Mouse (Mus musculus): ENCODE data around the gene Tmem150c. TPM values are rescaled to one million over a fixed set of nuclear protein-coding genes. Genes with fewer than 3 reads are reported as not detected.
A peak's percentile ranks its signal among the peaks of the same experiment; 100 is the strongest.

Tmem150c gene
- polyA plus RNA-seq, 1 experiment from 2014 or later = 1.7 TPM

- 85% methylated on average over 3 of the region's 3 CpGs for WGBS
- no peak for DNase-seq (ENCODE audit: low spot score)
- Histone ChIP-seq H3K36me3 (replicated peaks) (no peaks in the 10 kb centered on the region), H3K27ac (replicated peaks) (no peak overlapping the region), H3K4me1 (peaks cover 18% of the 10 kb centered on the region), H3K9me3 (no peaks in the 10 kb centered on the region), H3K27me3 (replicated peaks; ENCODE audit: low read depth, poor library complexity, severe bottlenecking) (no peaks in the 10 kb centered on the region), H3K4me3 (no peak overlapping the region)
Observed at GRCm38 (mm10) chr5:100187035-100187901, 27.7 kb upstream of the Tmem150c start.

- no peak overlapping the region for H3K4me3 ChIP-seq
- no peaks in the 10 kb centered on the region for H3K27me3 ChIP-seq (replicated peaks; ENCODE audit: low read depth, poor library complexity, severe bottlenecking)
- no peak for DNase-seq (ENCODE audit: low spot score)
- H3K27ac ChIP-seq (replicated peaks) = no peak overlapping the region
- WGBS = 69% methylated on average over 7 of the region's 7 CpGs
- peaks cover 18% of the 10 kb centered on the region for H3K4me1 ChIP-seq
- no peaks in the 10 kb centered on the region for H3K36me3 ChIP-seq (replicated peaks)
- H3K9me3 ChIP-seq = no peaks in the 10 kb centered on the region
Observed at GRCm38 (mm10) chr5:100186618-100187017, 27.0 kb upstream of the Tmem150c start.

- peak; percentile 56 for DNase-seq (ENCODE audit: low spot score)
- no peaks in the 10 kb centered on the region for H3K36me3 ChIP-seq (replicated peaks)
- H3K27me3 ChIP-seq (replicated peaks; ENCODE audit: low read depth, poor library complexity, severe bottlenecking) = no peaks in the 10 kb centered on the region
- H3K9me3 ChIP-seq = no peaks in the 10 kb centered on the region
- H3K4me3 ChIP-seq = no peak overlapping the region
- no peak overlapping the region for H3K27ac ChIP-seq (replicated peaks)
- WGBS = 18% methylated on average over 7 of the region's 7 CpGs
- H3K4me1 ChIP-seq = peaks cover 24% of the 10 kb centered on the region
Observed at GRCm38 (mm10) chr5:100185895-100186294, 26.3 kb upstream of the Tmem150c start.

- Histone ChIP-seq H3K9me3 (no peaks in the 10 kb centered on the region), H3K4me1 (peaks cover 13% of the 10 kb centered on the region), H3K4me3 (no peak overlapping the region), H3K27me3 (replicated peaks; ENCODE audit: low read depth, poor library complexity, severe bottlenecking) (no peaks in the 10 kb centered on the region; the same call in 1 of the 2 replicates), H3K36me3 (replicated peaks) (no peaks in the 10 kb centered on the region), H3K27ac (replicated peaks) (no peak overlapping the region)
- 67% methylated on average over 1 of the region's 1 CpGs for WGBS
- no peak for DNase-seq (ENCODE audit: low spot score)
Observed at GRCm38 (mm10) chr5:100181011-100181410, 21.4 kb upstream of the Tmem150c start.

GRCm38 (mm10) chr5:100178781-100179165 is 19.2 kb upstream of the Tmem150c start:
- H3K4me3 ChIP-seq = no peak overlapping the region
- H3K27me3 ChIP-seq (replicated peaks; ENCODE audit: low read depth, poor library complexity, severe bottlenecking) = no peaks in the 10 kb centered on the region; the same call in 1 of the 2 replicates
- no peaks in the 10 kb centered on the region for H3K36me3 ChIP-seq (replicated peaks)
- no peak overlapping the region for H3K27ac ChIP-seq (replicated peaks)
- DNase-seq (ENCODE audit: low spot score) = no peak
- H3K4me1 ChIP-seq = peaks cover 10% of the 10 kb centered on the region
- WGBS = 74% methylated on average over 2 of the region's 2 CpGs
- no peaks in the 10 kb centered on the region for H3K9me3 ChIP-seq

GRCm38 (mm10) chr5:100178122-100178780 is 18.6 kb upstream of the Tmem150c start:
- no peak overlapping the region for H3K27ac ChIP-seq (replicated peaks)
- WGBS = 83% methylated on average over 4 of the region's 4 CpGs
- H3K27me3 ChIP-seq (replicated peaks; ENCODE audit: low read depth, poor library complexity, severe bottlenecking) = no peaks in the 10 kb centered on the region; the same call in 1 of the 2 replicates
- no peak overlapping the region for H3K4me3 ChIP-seq
- DNase-seq (ENCODE audit: low spot score) = no peak
- peaks cover 10% of the 10 kb centered on the region for H3K4me1 ChIP-seq
- no peaks in the 10 kb centered on the region for H3K36me3 ChIP-seq (replicated peaks)
- H3K9me3 ChIP-seq = no peaks in the 10 kb centered on the region

- Histone ChIP-seq H3K36me3 (replicated peaks) (no peaks in the 10 kb centered on the region), H3K4me1 (peaks cover 10% of the 10 kb centered on the region), H3K9me3 (no peaks in the 10 kb centered on the region), H3K27me3 (replicated peaks; ENCODE audit: low read depth, poor library complexity, severe bottlenecking) (no peaks in the 10 kb centered on the region; the same call in 1 of the 2 replicates), H3K27ac (replicated peaks) (no peak overlapping the region), H3K4me3 (no peak overlapping the region)
- DNase-seq (ENCODE audit: low spot score) = no peak
- WGBS = 76% methylated on average over 5 of the region's 5 CpGs
Observed at GRCm38 (mm10) chr5:100177547-100177946, 17.9 kb upstream of the Tmem150c start.

GRCm38 (mm10) chr5:100176096-100176495 is 16.5 kb upstream of the Tmem150c start:
- no peak overlapping the region for H3K4me3 ChIP-seq
- no peak for DNase-seq (ENCODE audit: low spot score)
- H3K27me3 ChIP-seq (replicated peaks; ENCODE audit: low read depth, poor library complexity, severe bottlenecking) = no peaks in the 10 kb centered on the region; the same call in 1 of the 2 replicates
- H3K36me3 ChIP-seq (replicated peaks) = no peaks in the 10 kb centered on the region
- H3K27ac ChIP-seq (replicated peaks) = no peak overlapping the region
- no peaks in the 10 kb centered on the region for H3K9me3 ChIP-seq
- H3K4me1 ChIP-seq = peaks cover 4% of the 10 kb centered on the region
- WGBS = 80% methylated on average over 5 of the region's 5 CpGs

- Histone ChIP-seq H3K27ac (replicated peaks) (no peak overlapping the region), H3K4me3 (no peak overlapping the region), H3K36me3 (replicated peaks) (no peaks in the 10 kb centered on the region), H3K4me1 (peaks cover 3% of the 10 kb centered on the region; the same call in 1 of the 2 replicates), H3K27me3 (replicated peaks; ENCODE audit: low read depth, poor library complexity, severe bottlenecking) (no peaks in the 10 kb centered on the region; the same call in 1 of the 2 replicates), H3K9me3 (no peaks in the 10 kb centered on the region)
- 80% methylated on average over 7 of the region's 7 CpGs for WGBS
- DNase-seq (ENCODE audit: low spot score) = no peak
Observed at GRCm38 (mm10) chr5:100175582-100175981, 16.0 kb upstream of the Tmem150c start.

GRCm38 (mm10) chr5:100172104-100172503 is 12.5 kb upstream of the Tmem150c start:
- H3K36me3 ChIP-seq (replicated peaks) = no peaks in the 10 kb centered on the region
- peaks cover 3% of the 10 kb centered on the region; the same call in 1 of the 2 replicates for H3K4me1 ChIP-seq
- no peaks in the 10 kb centered on the region for H3K27me3 ChIP-seq (replicated peaks; ENCODE audit: low read depth, poor library complexity, severe bottlenecking)
- WGBS = 74% methylated on average over 4 of the region's 4 CpGs
- H3K27ac ChIP-seq (replicated peaks) = no peak overlapping the region
- no peak for DNase-seq (ENCODE audit: low spot score)
- no peak overlapping the region for H3K4me3 ChIP-seq
- H3K9me3 ChIP-seq = no peaks in the 10 kb centered on the region

GRCm38 (mm10) chr5:100166591-100167491 is 7.2 kb upstream of the Tmem150c start:
- no peak overlapping the region for H3K27ac ChIP-seq (replicated peaks)
- peaks cover 11% of the 10 kb centered on the region for H3K27me3 ChIP-seq (replicated peaks; ENCODE audit: low read depth, poor library complexity, severe bottlenecking)
- no peak overlapping the region for H3K4me3 ChIP-seq
- no peaks in the 10 kb centered on the region for H3K36me3 ChIP-seq (replicated peaks)
- peak; percentile 69 for DNase-seq (ENCODE audit: low spot score)
- 53% methylated on average over 14 of the region's 14 CpGs for WGBS
- H3K9me3 ChIP-seq = no peaks in the 10 kb centered on the region
- H3K4me1 ChIP-seq = peaks cover 4% of the 10 kb centered on the region

GRCm38 (mm10) chr5:100163368-100163767 is 3.8 kb upstream of the Tmem150c start:
- no peak for DNase-seq (ENCODE audit: low spot score)
- H3K27me3 ChIP-seq (replicated peaks; ENCODE audit: low read depth, poor library complexity, severe bottlenecking) = peaks cover 44% of the 10 kb centered on the region
- H3K4me3 ChIP-seq = no peak overlapping the region
- no peaks in the 10 kb centered on the region for H3K9me3 ChIP-seq
- H3K27ac ChIP-seq (replicated peaks) = no peak overlapping the region
- H3K36me3 ChIP-seq (replicated peaks) = no peaks in the 10 kb centered on the region
- peaks cover 19% of the 10 kb centered on the region for H3K4me1 ChIP-seq
- WGBS = 68% methylated on average over 7 of the region's 7 CpGs

Measured in embryonic facial prominence, embryonic 10.5 days (tissue).